Mouse (Mus musculus): Measurements from ENCODE around the gene Golm1. TPM values are rescaled to one million over a fixed set of nuclear protein-coding genes. Genes with fewer than 3 reads are reported as not detected.

The Golm1 gene
- polyA plus RNA-seq, 1 experiment, result 54.9 TPM

GRCm38 (mm10) chr13:59667763-59668162 lies 7.8 kb downstream of the Golm1 start:
- H3K27me3 ChIP-seq (ENCODE audit: control insufficient read depth, insufficient read depth, low read length, poor library complexity, severe bottlenecking), result no peaks in the 10 kb centered on the region
- H3K9ac ChIP-seq (ENCODE audit: low read depth, poor library complexity, severe bottlenecking), result no peak overlapping the region
- peaks cover 5% of the 10 kb centered on the region; the same call in 1 of the 2 replicates for H3K36me3 ChIP-seq (ENCODE audit: control insufficient read depth, insufficient read depth, low read length, poor library complexity, severe bottlenecking)
- no peak overlapping the region for H3K27ac ChIP-seq (ENCODE audit: insufficient read depth, low read length)
- H3K9me3 ChIP-seq (replicated peaks; ENCODE audit: control insufficient read depth, insufficient read depth, low read length, poor library complexity, severe bottlenecking), result no peaks in the 10 kb centered on the region
- no peak overlapping the region for H3K4me3 ChIP-seq (ENCODE audit: low read depth, low read length)
- H3K4me1 ChIP-seq (ENCODE audit: control insufficient read depth, insufficient read depth, low read length), result peaks cover 4% of the 10 kb centered on the region
- TF ChIP-seq POLR2A (IDR thresholded peaks at IDR 0.05; ENCODE audit: insufficient read depth, low read length), result no peak
- no peak for TF ChIP-seq EP300 (IDR thresholded peaks at IDR 0.05; ENCODE audit: insufficient read depth, low read depth, low read length)
- TF ChIP-seq CTCF (IDR thresholded peaks at IDR 0.05; ENCODE audit: low read depth, low read length), result no peak

GRCm38 (mm10) chr13:59663939-59664712 lies 11.5 kb downstream of the Golm1 start:
- Histone ChIP-seq H3K36me3 (ENCODE audit: control insufficient read depth, insufficient read depth, low read length, poor library complexity, severe bottlenecking) (peaks cover 6% of the 10 kb centered on the region; the same call in 1 of the 2 replicates), H3K4me1 (ENCODE audit: control insufficient read depth, insufficient read depth, low read length) (peaks cover 5% of the 10 kb centered on the region), H3K9ac (ENCODE audit: low read depth, poor library complexity, severe bottlenecking) (no peak overlapping the region), H3K27me3 (ENCODE audit: control insufficient read depth, insufficient read depth, low read length, poor library complexity, severe bottlenecking) (no peaks in the 10 kb centered on the region), H3K9me3 (replicated peaks; ENCODE audit: control insufficient read depth, insufficient read depth, low read length, poor library complexity, severe bottlenecking) (no peaks in the 10 kb centered on the region), H3K27ac (ENCODE audit: insufficient read depth, low read length) (no peak overlapping the region), H3K4me3 (ENCODE audit: low read depth, low read length) (no peak overlapping the region)
- TF ChIP-seq CTCF (IDR thresholded peaks at IDR 0.05; ENCODE audit: low read depth, low read length) (no peak), POLR2A (IDR thresholded peaks at IDR 0.05; ENCODE audit: insufficient read depth, low read length) (no peak), EP300 (IDR thresholded peaks at IDR 0.05; ENCODE audit: insufficient read depth, low read depth, low read length) (no peak)

- no peak overlapping the region for H3K9ac ChIP-seq (ENCODE audit: low read depth, poor library complexity, severe bottlenecking)
- H3K9me3 ChIP-seq (replicated peaks; ENCODE audit: control insufficient read depth, insufficient read depth, low read length, poor library complexity, severe bottlenecking), result no peaks in the 10 kb centered on the region
- TF ChIP-seq EP300 (IDR thresholded peaks at IDR 0.05; ENCODE audit: insufficient read depth, low read depth, low read length), result no peak
- no peak for TF ChIP-seq CTCF (IDR thresholded peaks at IDR 0.05; ENCODE audit: low read depth, low read length)
- H3K4me1 ChIP-seq (ENCODE audit: control insufficient read depth, insufficient read depth, low read length), result peaks cover 5% of the 10 kb centered on the region
- no peaks in the 10 kb centered on the region for H3K27me3 ChIP-seq (ENCODE audit: control insufficient read depth, insufficient read depth, low read length, poor library complexity, severe bottlenecking)
- H3K4me3 ChIP-seq (ENCODE audit: low read depth, low read length), result no peak overlapping the region
- peaks cover 6% of the 10 kb centered on the region; the same call in 1 of the 2 replicates for H3K36me3 ChIP-seq (ENCODE audit: control insufficient read depth, insufficient read depth, low read length, poor library complexity, severe bottlenecking)
- H3K27ac ChIP-seq (ENCODE audit: insufficient read depth, low read length), result peak overlapping the region; percentile 34; the same call in 1 of the 2 replicates
These were observed 13.6 kb downstream of the Golm1 start for GRCm38 (mm10) chr13:59661966-59662365.

- H3K27me3 ChIP-seq (ENCODE audit: control insufficient read depth, insufficient read depth, low read length, poor library complexity, severe bottlenecking), result no peaks in the 10 kb centered on the region
- no peak overlapping the region for H3K4me3 ChIP-seq (ENCODE audit: low read depth, low read length)
- H3K27ac ChIP-seq (ENCODE audit: insufficient read depth, low read length), result peak overlapping the region; percentile 20; the same call in 1 of the 2 replicates
- no peak overlapping the region for H3K9ac ChIP-seq (ENCODE audit: low read depth, poor library complexity, severe bottlenecking)
- TF ChIP-seq EP300 (IDR thresholded peaks at IDR 0.05; ENCODE audit: insufficient read depth, low read depth, low read length) (peak; percentile 82), CTCF (IDR thresholded peaks at IDR 0.05; ENCODE audit: low read depth, low read length) (no peak)
- no peaks in the 10 kb centered on the region for H3K9me3 ChIP-seq (replicated peaks; ENCODE audit: control insufficient read depth, insufficient read depth, low read length, poor library complexity, severe bottlenecking)
- peaks cover 7% of the 10 kb centered on the region for H3K4me1 ChIP-seq (ENCODE audit: control insufficient read depth, insufficient read depth, low read length)
- peaks cover 6% of the 10 kb centered on the region; the same call in 1 of the 2 replicates for H3K36me3 ChIP-seq (ENCODE audit: control insufficient read depth, insufficient read depth, low read length, poor library complexity, severe bottlenecking)
These were observed 14.2 kb downstream of the Golm1 start for GRCm38 (mm10) chr13:59661387-59661786.

- TF ChIP-seq EP300 (IDR thresholded peaks at IDR 0.05; ENCODE audit: insufficient read depth, low read depth, low read length), result no peak
- no peaks in the 10 kb centered on the region for H3K27me3 ChIP-seq (ENCODE audit: control insufficient read depth, insufficient read depth, low read length, poor library complexity, severe bottlenecking)
- peaks cover 15% of the 10 kb centered on the region for H3K4me1 ChIP-seq (ENCODE audit: control insufficient read depth, insufficient read depth, low read length)
- no peaks in the 10 kb centered on the region for H3K9me3 ChIP-seq (replicated peaks; ENCODE audit: control insufficient read depth, insufficient read depth, low read length, poor library complexity, severe bottlenecking)
- H3K4me3 ChIP-seq (ENCODE audit: low read depth, low read length), result no peak overlapping the region
- no peak overlapping the region for H3K27ac ChIP-seq (ENCODE audit: insufficient read depth, low read length)
- peaks cover 6% of the 10 kb centered on the region; the same call in 1 of the 2 replicates for H3K36me3 ChIP-seq (ENCODE audit: control insufficient read depth, insufficient read depth, low read length, poor library complexity, severe bottlenecking)
- H3K9ac ChIP-seq (ENCODE audit: low read depth, poor library complexity, severe bottlenecking), result no peak overlapping the region
These were observed 15.2 kb downstream of the Golm1 start for GRCm38 (mm10) chr13:59660371-59660770.

GRCm38 (mm10) chr13:59657781-59658180 lies 17.8 kb downstream of the Golm1 start:
- Histone ChIP-seq H3K4me1 (ENCODE audit: control insufficient read depth, insufficient read depth, low read length) (peaks cover 26% of the 10 kb centered on the region), H3K9ac (ENCODE audit: low read depth, poor library complexity, severe bottlenecking) (no peak overlapping the region), H3K9me3 (replicated peaks; ENCODE audit: control insufficient read depth, insufficient read depth, low read length, poor library complexity, severe bottlenecking) (no peaks in the 10 kb centered on the region), H3K27me3 (ENCODE audit: control insufficient read depth, insufficient read depth, low read length, poor library complexity, severe bottlenecking) (no peaks in the 10 kb centered on the region), H3K36me3 (ENCODE audit: control insufficient read depth, insufficient read depth, low read length, poor library complexity, severe bottlenecking) (peaks cover 3% of the 10 kb centered on the region; the same call in 1 of the 2 replicates), H3K27ac (ENCODE audit: insufficient read depth, low read length) (peak overlapping the region; percentile 97), H3K4me3 (ENCODE audit: low read depth, low read length) (no peak overlapping the region)
- TF ChIP-seq EP300 (IDR thresholded peaks at IDR 0.05; ENCODE audit: insufficient read depth, low read depth, low read length) (no peak), POLR2A (IDR thresholded peaks at IDR 0.05; ENCODE audit: insufficient read depth, low read length) (no peak), CTCF (IDR thresholded peaks at IDR 0.05; ENCODE audit: low read depth, low read length) (no peak)

Measured in ES-Bruce4 (cell line).